Mouse (Mus musculus): ENCODE results near the gene Anp32a. TPM values are rescaled to one million over a fixed set of nuclear protein-coding genes. Genes with fewer than 3 reads are reported as not detected.

Anp32a gene
- 76.7 TPM for polyA plus RNA-seq (2017; shearing (Covaris generic))

GRCm38 (mm10) chr9:62341123-62341486 lies at the start of gene Anp32a:
Anp32a (plus strand) TSS chr9:62341293.

Other genes with a start within 250 kb of the Anp32a start
- 10.1 TPM for gene Glce, start 218.6 kb upstream of the Anp32a start, polyA plus RNA-seq (2017; shearing (Covaris generic))
- not detected for gene Spesp1, start 59.1 kb upstream of the Anp32a start, polyA plus RNA-seq (2017; shearing (Covaris generic))
- gene Coro2b, start 195.8 kb downstream of the Anp32a start, polyA plus RNA-seq (2017; shearing (Covaris generic)): 11.8 TPM

Data from effector memory CD4-positive, alpha-beta T cell, adult 7 months (primary cell).